Mouse (Mus musculus): ENCODE results near the gene Sumf1.

Gene Sumf1

GRCm38 (mm10) chr6:108206145-108206544 is 20.8 kb upstream of the Sumf1 start:
- DNase-seq = no peak

- no peak for DNase-seq
Measured at GRCm38 (mm10) chr6:108204322-108204721, 18.9 kb upstream of the Sumf1 start.

GRCm38 (mm10) chr6:108198286-108198685 is 12.9 kb upstream of the Sumf1 start:
- no peak for DNase-seq

GRCm38 (mm10) chr6:108197117-108197516 is 11.7 kb upstream of the Sumf1 start:
- DNase-seq = peak; percentile 47

GRCm38 (mm10) chr6:108196665-108197064 is 11.3 kb upstream of the Sumf1 start:
- no peak for DNase-seq

- no peak for DNase-seq
Measured at GRCm38 (mm10) chr6:108192632-108193031, 7.2 kb upstream of the Sumf1 start.

GRCm38 (mm10) chr6:108190690-108191089 is 5.3 kb upstream of the Sumf1 start:
- no peak for DNase-seq

GRCm38 (mm10) chr6:108185685-108186009 is 265 bp upstream of the Sumf1 start:
- DNase-seq = no peak

GRCm38 (mm10) chr6:108179087-108179486 is 6.3 kb downstream of the Sumf1 start:
- DNase-seq = no peak

GRCm38 (mm10) chr6:108174181-108174580 is 11.2 kb downstream of the Sumf1 start:
- DNase-seq = no peak

- no peak for DNase-seq
Measured at GRCm38 (mm10) chr6:108172219-108172618, 13.2 kb downstream of the Sumf1 start.

GRCm38 (mm10) chr6:108169466-108169865 is 15.9 kb downstream of the Sumf1 start:
- no peak for DNase-seq

GRCm38 (mm10) chr6:108168723-108169122 is 16.7 kb downstream of the Sumf1 start:
- DNase-seq = no peak

GRCm38 (mm10) chr6:108167946-108168680 is 17.3 kb downstream of the Sumf1 start:
- no peak for DNase-seq

- DNase-seq = no peak
Measured at GRCm38 (mm10) chr6:108165598-108165997, 19.8 kb downstream of the Sumf1 start.

- DNase-seq = no peak
Measured at GRCm38 (mm10) chr6:108164935-108165334, 20.4 kb downstream of the Sumf1 start.

- no peak for DNase-seq
Measured at GRCm38 (mm10) chr6:108160608-108161007, 24.8 kb downstream of the Sumf1 start.

GRCm38 (mm10) chr6:108156881-108157280 is 28.5 kb downstream of the Sumf1 start:
- DNase-seq = no peak

- DNase-seq = no peak
Measured at GRCm38 (mm10) chr6:108154243-108154642, 31.1 kb downstream of the Sumf1 start.

GRCm38 (mm10) chr6:108152661-108153269 is 32.6 kb downstream of the Sumf1 start:
- DNase-seq = peak; percentile 4

- no peak for DNase-seq
Measured at GRCm38 (mm10) chr6:108152081-108152480, 33.3 kb downstream of the Sumf1 start.

GRCm38 (mm10) chr6:108149235-108149634 is 36.1 kb downstream of the Sumf1 start:
- no peak for DNase-seq

GRCm38 (mm10) chr6:108148435-108148834 is 36.9 kb downstream of the Sumf1 start:
- no peak for DNase-seq

- no peak for DNase-seq
Measured at GRCm38 (mm10) chr6:108146637-108147036, 38.7 kb downstream of the Sumf1 start.

Measured in lung, postnatal 36 days (tissue).